Mouse (Mus musculus) megakaryocyte, embryonic 14.5 days (primary cell): ENCODE results near the gene Tpo. TPM values are rescaled to one million over a fixed set of nuclear protein-coding genes. Genes with fewer than 3 reads are reported as not detected.
A peak's percentile ranks its signal among the peaks of the same experiment; 100 is the strongest.

Experiments
- H3K27me3 ChIP-seq: replicated peaks from 2 replicates; pipeline ENCODE3; 2012; ENCODE audit warnings: inconsistent platforms
- H3K36me3 ChIP-seq: replicated peaks from 2 replicates; pipeline ENCODE3; 2012; ENCODE audit warnings: low read length, inconsistent platforms, mixed read lengths
- H3K4me1 ChIP-seq: 2 replicates; pipeline ENCODE4 v1.6.1; 2012; ENCODE audit warnings: inconsistent platforms
- H3K4me3 ChIP-seq: replicated peaks from 2 replicates; pipeline ENCODE3; 2012; ENCODE audit warnings: moderate library complexity, mild to moderate bottlenecking, inconsistent platforms
- H3K9me3 ChIP-seq: 2 replicates; pipeline ENCODE4 v1.6.1; 2012; ENCODE audit warnings: inconsistent platforms
- FLI1 ChIP-seq: IDR thresholded peaks from 2 replicates; pipeline ENCODE4 v1.6.1; 2012; ENCODE audit warnings: low read length, inconsistent platforms, mixed read lengths
- GATA1 ChIP-seq: IDR thresholded peaks from 3 replicates; pipeline ENCODE4 v1.6.1; 2012; ENCODE audit warnings: mixed read lengths, low read length, inconsistent platforms, borderline replicate concordance
- polyA plus RNA-seq: library from polyadenylated mRNA; stranded (reverse); fragments of >175 nt; gene quantifications from 2 replicates; pipeline ENCODE4 v1.2.3, GENCODE M21; 2012; ENCODE audit warnings: low replicate concordance; ENCODE audit not compliant: insufficient read depth

The Tpo gene
- polyA plus RNA-seq, 1 experiment = not detected

GRCm38 (mm10) chr12:30159788-30160187 is 27.4 kb upstream of the Tpo start:
- Histone ChIP-seq H3K4me1 (no peaks in the 10 kb centered on the region), H3K27me3 (no peaks in the 10 kb centered on the region), H3K4me3 (no peak overlapping the region), H3K9me3 (peaks cover 27% of the 10 kb centered on the region), H3K36me3 (no peaks in the 10 kb centered on the region)
- no peak for TF ChIP-seq FLI1
- no peak for TF ChIP-seq GATA1

- TF ChIP-seq FLI1 (no peak), GATA1 (no peak)
- no peak overlapping the region for H3K4me3 ChIP-seq
- no peaks in the 10 kb centered on the region for H3K36me3 ChIP-seq
- H3K27me3 ChIP-seq = no peaks in the 10 kb centered on the region
- H3K4me1 ChIP-seq = no peaks in the 10 kb centered on the region
- peaks cover 12% of the 10 kb centered on the region for H3K9me3 ChIP-seq
Observed at GRCm38 (mm10) chr12:30154079-30154673, 21.8 kb upstream of the Tpo start.

GRCm38 (mm10) chr12:30142085-30142484 is 9.7 kb upstream of the Tpo start:
- Histone ChIP-seq H3K27me3 (no peaks in the 10 kb centered on the region), H3K9me3 (peaks cover 3% of the 10 kb centered on the region; the same call in 1 of the 2 replicates), H3K4me3 (no peak overlapping the region), H3K36me3 (no peaks in the 10 kb centered on the region), H3K4me1 (no peaks in the 10 kb centered on the region)
- TF ChIP-seq FLI1 (no peak), GATA1 (no peak)

GRCm38 (mm10) chr12:30129411-30129716 is 3.1 kb downstream of the Tpo start:
- Histone ChIP-seq H3K4me1 (no peaks in the 10 kb centered on the region), H3K4me3 (no peak overlapping the region), H3K27me3 (no peaks in the 10 kb centered on the region), H3K9me3 (no peaks in the 10 kb centered on the region), H3K36me3 (no peaks in the 10 kb centered on the region)
- TF ChIP-seq FLI1 = no peak
- TF ChIP-seq GATA1 = no peak

DNA sequence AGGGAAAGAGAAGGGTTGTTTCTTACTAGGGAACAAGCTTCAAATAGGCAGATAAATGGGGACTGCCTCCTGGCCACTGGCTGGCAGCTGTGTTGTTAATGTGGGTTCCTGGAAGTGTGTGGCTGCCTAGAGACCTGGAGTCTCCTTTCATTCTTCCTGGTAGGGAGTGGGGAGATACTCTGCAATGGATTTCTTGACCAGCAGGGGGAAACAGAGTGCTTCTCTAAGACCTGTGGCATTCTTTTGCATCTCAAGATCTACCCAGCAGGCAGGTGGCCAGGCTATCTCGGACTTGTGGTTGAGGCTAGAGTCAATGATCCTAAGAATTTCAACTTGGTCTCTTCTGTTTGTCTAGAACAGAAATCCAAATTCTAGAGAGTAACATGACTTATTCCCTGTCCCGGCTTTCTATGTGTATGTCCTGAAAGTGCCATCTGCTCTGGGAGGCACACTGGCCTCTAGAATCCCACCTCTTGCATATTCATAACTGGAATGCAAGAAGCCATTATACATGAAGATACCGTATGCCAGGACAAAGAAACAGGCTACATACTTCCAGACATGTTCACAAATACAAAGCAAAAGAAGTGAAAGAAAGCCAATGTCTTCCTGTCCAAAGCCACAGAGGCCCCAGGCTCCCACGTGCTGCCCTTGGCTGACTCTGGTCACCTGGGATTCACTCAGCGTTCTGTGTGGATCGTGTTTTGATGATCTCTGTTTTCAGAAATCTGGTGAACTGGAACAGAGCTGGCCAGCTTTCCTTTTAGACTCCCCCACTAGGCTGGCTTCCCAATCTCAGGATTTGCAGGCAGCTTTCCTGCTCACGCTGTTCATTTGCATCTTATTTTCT is 3.6 kb downstream of the Tpo start:
- Histone ChIP-seq H3K4me3 (no peak overlapping the region), H3K4me1 (no peaks in the 10 kb centered on the region), H3K9me3 (no peaks in the 10 kb centered on the region), H3K36me3 (no peaks in the 10 kb centered on the region), H3K27me3 (no peaks in the 10 kb centered on the region)
- TF ChIP-seq GATA1 (no peak), FLI1 (no peak)

DNA sequence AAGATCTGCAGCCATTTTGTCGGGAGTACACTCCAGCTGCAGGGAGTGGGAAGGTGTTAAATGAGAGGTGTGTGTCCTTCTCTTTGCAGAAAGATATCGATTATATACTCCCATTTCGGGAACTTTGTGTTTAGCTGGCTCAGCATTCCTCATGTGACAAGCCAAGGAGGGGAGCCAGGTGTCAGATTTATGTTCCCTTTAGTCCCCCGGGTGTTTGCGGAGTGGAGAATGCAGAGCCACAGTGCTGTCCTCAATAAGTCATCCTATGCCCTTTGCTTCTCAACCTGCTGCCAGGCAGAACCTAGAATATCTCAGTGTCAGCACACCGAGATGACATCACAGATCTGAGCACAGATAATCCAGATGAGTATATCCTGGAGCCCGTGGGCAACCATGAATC is 10.1 kb downstream of the Tpo start:
- Histone ChIP-seq H3K9me3 (peaks cover 17% of the 10 kb centered on the region), H3K27me3 (no peaks in the 10 kb centered on the region), H3K36me3 (no peaks in the 10 kb centered on the region), H3K4me3 (no peak overlapping the region), H3K4me1 (no peaks in the 10 kb centered on the region)
- TF ChIP-seq FLI1 (no peak), GATA1 (no peak)

GRCm38 (mm10) chr12:30112271-30112670 is 20.2 kb downstream of the Tpo start:
- Histone ChIP-seq H3K27me3 (no peaks in the 10 kb centered on the region), H3K36me3 (no peaks in the 10 kb centered on the region), H3K4me1 (no peaks in the 10 kb centered on the region), H3K9me3 (peaks cover 4% of the 10 kb centered on the region; the same call in 1 of the 2 replicates), H3K4me3 (no peak overlapping the region)
- TF ChIP-seq GATA1 (no peak), FLI1 (no peak)

DNA sequence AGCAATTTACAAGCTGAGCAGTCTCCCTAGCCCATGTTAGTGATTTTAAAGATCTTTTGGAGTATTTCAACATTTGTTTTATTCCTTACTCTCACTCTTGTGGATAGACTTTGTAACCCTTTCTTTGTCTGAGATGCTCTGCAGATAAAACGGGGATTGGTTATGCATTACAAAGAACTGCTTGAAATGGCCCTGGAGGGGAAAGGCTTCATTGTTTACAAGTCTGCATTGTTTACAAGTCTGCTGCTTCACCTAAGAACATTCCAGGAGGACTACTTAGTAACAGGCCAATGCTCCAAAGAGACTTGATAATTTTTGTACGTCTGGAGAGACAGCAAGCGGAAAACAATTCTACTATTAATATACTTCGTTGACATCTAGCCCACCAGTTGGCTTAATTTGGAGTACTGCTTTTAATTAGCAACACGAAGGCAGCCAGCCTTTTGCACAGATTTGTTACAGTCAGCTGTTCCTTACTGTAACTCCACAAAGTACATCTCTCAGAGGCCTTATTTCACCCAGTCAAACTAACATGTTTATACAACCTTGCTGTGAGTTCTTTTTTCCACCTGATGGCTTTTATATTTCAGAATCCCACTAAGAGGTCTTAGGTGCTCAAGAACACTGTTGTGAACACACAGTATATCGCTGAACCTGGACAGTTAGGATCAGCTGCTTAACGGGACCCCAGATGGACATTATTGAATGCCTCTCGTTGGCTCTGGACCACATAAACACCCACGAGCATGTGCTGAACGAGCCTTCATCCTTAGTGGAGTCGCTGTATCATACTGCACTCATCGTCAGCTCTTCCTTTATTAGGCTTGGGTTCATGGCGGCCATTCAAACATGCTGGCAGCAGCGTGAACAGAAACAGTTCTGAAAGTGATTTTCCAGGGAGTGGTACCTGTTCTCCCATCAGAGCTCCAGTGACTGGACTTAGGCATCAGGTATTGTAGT is 22.5 kb downstream of the Tpo start:
- Histone ChIP-seq H3K4me1 (no peaks in the 10 kb centered on the region), H3K4me3 (no peak overlapping the region), H3K36me3 (no peaks in the 10 kb centered on the region), H3K27me3 (no peaks in the 10 kb centered on the region), H3K9me3 (peaks cover 4% of the 10 kb centered on the region; the same call in 1 of the 2 replicates)
- TF ChIP-seq GATA1 (no peak), FLI1 (no peak)

DNA sequence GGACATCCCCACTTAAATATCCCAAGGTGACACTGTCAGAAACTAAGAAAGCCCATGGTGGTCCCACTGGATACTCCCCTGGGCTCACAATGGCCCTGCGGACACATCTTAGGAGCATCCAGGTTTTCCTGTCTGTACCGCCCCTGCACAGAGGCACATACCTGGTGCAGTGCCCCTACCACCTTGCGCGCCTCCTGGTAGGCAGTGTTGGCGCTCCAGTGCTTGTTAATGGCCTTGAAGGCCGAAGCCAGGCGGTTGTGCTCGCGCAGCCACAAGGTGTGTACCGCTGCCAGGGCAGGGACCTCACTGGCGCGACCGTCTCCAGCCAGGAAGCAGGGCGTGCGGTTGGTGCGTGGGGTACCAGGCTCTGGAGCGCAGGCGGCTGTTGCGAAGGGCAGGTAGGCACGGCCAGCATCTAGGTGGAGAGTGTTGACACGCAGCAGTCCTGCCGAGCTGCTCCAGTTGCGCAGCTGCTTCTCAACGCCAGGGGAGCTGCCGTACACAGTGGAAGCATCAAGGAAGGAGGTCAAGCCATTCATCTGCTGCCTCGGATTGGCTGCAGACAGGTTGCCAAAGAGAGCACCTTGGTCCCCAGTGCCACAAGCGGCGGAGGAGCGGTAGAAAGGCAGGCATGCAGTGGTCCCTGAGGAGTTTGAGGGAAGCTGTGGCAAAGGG is 29.4 kb downstream of the Tpo start:
- H3K9me3 ChIP-seq = peaks cover 21% of the 10 kb centered on the region
- peak overlapping the region; percentile 59 for H3K4me3 ChIP-seq
- no peaks in the 10 kb centered on the region for H3K36me3 ChIP-seq
- no peaks in the 10 kb centered on the region for H3K4me1 ChIP-seq
- no peak for TF ChIP-seq FLI1
- TF ChIP-seq GATA1 = no peak
- no peaks in the 10 kb centered on the region for H3K27me3 ChIP-seq
